Mouse (Mus musculus) bone marrow macrophage, adult 2 months (primary cell): ENCODE measurements around the gene Lonp1.

ENCODE experiments used
- CTCF ChIP-seq: IDR thresholded peaks from 2 replicates; pipeline ENCODE4 v1.5.1; 2012; ENCODE audit warnings: low read depth, mild to moderate bottlenecking, low read length, moderate library complexity
- POLR2A ChIP-seq: IDR thresholded peaks from 2 replicates; pipeline ENCODE4 v1.6.1; 2012; ENCODE audit warnings: mild to moderate bottlenecking, low read depth, low read length, borderline replicate concordance

DNA sequence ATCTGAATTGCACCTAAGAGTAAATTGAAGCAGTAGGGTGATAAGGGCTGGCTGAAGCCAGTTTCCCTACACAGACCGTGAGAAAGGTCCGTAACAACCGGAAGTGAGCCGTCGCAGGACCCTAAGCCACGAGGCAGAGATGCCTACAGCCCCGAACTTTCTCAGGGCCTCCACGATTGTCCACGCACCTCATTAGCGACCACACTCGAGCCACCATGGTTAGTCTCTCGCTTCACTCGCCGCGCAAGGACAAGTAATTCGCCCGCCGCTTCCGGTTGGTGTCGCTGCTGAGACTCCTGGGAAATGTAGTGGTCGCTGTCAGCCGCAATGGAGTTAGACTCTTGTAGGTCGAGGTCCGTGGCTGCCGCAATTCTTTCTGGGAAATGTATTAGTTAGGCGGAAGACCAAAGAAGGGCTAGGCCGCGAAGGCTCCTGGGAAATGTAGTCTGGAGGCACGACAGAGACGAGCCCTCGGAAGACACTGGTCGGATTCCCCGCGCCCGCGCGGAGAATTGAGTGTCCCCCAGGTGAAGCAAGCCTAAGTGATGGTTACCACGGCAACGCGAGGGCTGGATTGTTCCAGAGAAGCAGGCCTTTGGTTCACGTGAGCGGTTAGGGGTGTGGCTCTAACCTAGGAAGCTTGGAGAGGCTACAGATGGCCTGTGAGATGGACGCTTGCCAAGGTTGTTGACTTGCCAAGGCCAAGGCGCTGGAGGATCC lies 17.1 kb downstream of the Lonp1 start, which contains the start of gene 2410015M20Rik:
- no peak for TF ChIP-seq POLR2A
- TF ChIP-seq CTCF: no peak
